Mouse (Mus musculus) left cerebral cortex, adult 2 months (tissue): ENCODE results near the gene Cfdp1. TPM values are rescaled to one million over a fixed set of nuclear protein-coding genes. Genes with fewer than 3 reads are reported as not detected.

ENCODE experiments used
- DNase-seq, 2 experiments: peaks; one replicate each; pipeline ENCODE4 v3.0.0; 2021 to 2022; ENCODE audit warnings: low spot score in 2 of 2, mixed read lengths in 1 of 2; ENCODE audit errors: extremely low spot score in 1 of 2
- H3K27ac ChIP-seq: fragments of 200-600 bp; 2 replicates; pipeline ENCODE4 v1.8.1; 2022
- H3K4me3 ChIP-seq: fragments of 200-600 bp; 2 replicates; pipeline ENCODE4 v1.8.1; 2022
- CTCF ChIP-seq: fragments of 200-600 bp; IDR thresholded peaks from 2 replicates; pipeline ENCODE4 v1.8.1; 2022; ENCODE audit warnings: antibody characterized with exemption, mild to moderate bottlenecking, moderate library complexity
- intact Hi-C: fragments of 180-260 bp; cut with DNase I; formaldehyde crosslinking; loops from one replicate; pipeline ENCODE4 v1.15.1; 2025
- total RNA-seq, 2 experiments: library from RNA; stranded (reverse); gene quantifications; 2 replicates each; pipeline ENCODE4 v1.2.3; 2021

Cfdp1 gene
- total RNA-seq, 2 experiments from 2014 or later, result 75.4 to 83.1 TPM

GRCm38 (mm10) chr8:111732406-111733085, 121.5 kb downstream of the Cfdp1 start:
- Histone ChIP-seq H3K4me3 (peak overlapping the region; percentile 87), H3K27ac (peak overlapping the region; percentile 83)
- intact Hi-C loops, result no loop called here
- no peak for TF ChIP-seq CTCF
- DNase-seq, result no peak

DNA sequence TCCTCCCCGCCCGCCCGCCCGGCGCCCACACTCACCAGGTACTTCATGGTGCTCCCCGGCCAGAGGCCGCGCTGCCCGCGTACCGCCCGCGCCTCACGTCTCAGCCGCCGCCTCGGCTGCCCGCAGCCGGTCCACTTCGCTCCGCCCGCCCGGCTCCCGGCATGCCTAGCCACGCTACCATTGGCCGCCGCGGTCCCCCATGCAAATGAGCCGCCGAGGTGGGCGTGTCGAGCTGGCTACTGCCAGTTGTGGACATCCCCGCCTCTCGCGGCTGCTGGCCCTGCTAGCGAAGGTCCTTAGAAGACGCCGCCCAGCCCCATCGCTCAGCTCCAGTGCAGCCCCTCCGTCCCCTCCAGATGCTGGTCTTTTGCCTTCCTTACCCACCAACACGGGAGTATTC, 122.1 kb downstream of the Cfdp1 start:
- DNase-seq, result peak; percentile 94 to 96
- TF ChIP-seq CTCF, result no peak
- peak overlapping the region; percentile 83 for H3K27ac ChIP-seq

DNA sequence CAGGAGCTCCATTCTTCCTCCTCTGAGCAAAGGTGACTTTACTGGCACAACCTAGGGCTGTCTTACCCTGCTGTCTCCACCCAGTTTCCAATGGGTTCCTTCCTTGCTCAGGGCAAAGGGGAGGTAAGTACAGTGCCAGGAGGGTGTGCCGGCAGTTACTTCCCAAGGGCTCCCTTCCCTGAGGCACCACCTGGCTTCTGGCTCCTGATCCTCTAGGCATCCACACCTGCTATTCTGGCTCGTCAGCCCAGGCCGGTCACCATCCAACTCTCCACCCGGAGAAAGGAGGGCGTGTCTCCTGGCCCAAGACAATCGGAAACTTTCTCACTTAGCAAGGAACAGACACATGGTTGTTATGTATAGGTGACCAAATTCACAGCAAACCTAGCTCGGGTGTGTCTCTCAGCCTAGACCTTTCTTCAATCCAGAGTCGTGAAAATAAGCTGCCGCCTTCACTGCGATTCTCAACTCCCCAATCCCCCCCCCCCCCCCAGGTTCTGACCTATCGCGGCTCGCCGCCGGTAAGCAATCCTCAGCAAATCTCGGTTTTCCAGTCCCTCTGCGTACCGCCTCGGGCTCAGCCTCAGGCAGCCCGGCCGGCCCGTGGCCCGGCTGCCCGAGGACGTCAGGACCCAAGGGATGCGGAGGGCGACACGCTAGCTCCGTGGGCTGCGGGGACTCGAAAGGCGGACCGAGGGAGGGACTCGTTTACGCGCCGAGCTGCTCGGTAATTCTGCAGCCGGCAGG, 122.7 kb downstream of the Cfdp1 start:
- no peak for DNase-seq

More for the DNA sequence above, 122.1 kb downstream of the Cfdp1 start:
- intact Hi-C loops, result no loop called here
- H3K4me3 ChIP-seq, result peak overlapping the region; percentile 87

GRCm38 (mm10) chr8:111729233-111730170, 124.6 kb downstream of the Cfdp1 start:
- peak overlapping the region; percentile 6; the same call in 1 of the 2 replicates for H3K27ac ChIP-seq
- no peak overlapping the region for H3K4me3 ChIP-seq
- DNase-seq, result no peak
- TF ChIP-seq CTCF, result no peak
- intact Hi-C loops, result no loop called here

More for the DNA sequence above, 122.7 kb downstream of the Cfdp1 start:
- Histone ChIP-seq H3K4me3 (peak overlapping the region; percentile 87), H3K27ac (peak overlapping the region; percentile 83)
- no peak for TF ChIP-seq CTCF
- intact Hi-C loops, result no loop called here

GRCm38 (mm10) chr8:111728481-111728880, 125.6 kb downstream of the Cfdp1 start:
- Histone ChIP-seq H3K4me3 (no peak overlapping the region), H3K27ac (peak overlapping the region; percentile 51; the same call in 1 of the 2 replicates)
- intact Hi-C loops, result no loop called here
- DNase-seq, result no peak
- no peak for TF ChIP-seq CTCF

GRCm38 (mm10) chr8:111727553-111727952, 126.5 kb downstream of the Cfdp1 start:
- intact Hi-C loops, result no loop called here
- no peak overlapping the region for H3K4me3 ChIP-seq
- peak overlapping the region; percentile 79 for H3K27ac ChIP-seq
- no peak for DNase-seq
- no peak for TF ChIP-seq CTCF

DNA sequence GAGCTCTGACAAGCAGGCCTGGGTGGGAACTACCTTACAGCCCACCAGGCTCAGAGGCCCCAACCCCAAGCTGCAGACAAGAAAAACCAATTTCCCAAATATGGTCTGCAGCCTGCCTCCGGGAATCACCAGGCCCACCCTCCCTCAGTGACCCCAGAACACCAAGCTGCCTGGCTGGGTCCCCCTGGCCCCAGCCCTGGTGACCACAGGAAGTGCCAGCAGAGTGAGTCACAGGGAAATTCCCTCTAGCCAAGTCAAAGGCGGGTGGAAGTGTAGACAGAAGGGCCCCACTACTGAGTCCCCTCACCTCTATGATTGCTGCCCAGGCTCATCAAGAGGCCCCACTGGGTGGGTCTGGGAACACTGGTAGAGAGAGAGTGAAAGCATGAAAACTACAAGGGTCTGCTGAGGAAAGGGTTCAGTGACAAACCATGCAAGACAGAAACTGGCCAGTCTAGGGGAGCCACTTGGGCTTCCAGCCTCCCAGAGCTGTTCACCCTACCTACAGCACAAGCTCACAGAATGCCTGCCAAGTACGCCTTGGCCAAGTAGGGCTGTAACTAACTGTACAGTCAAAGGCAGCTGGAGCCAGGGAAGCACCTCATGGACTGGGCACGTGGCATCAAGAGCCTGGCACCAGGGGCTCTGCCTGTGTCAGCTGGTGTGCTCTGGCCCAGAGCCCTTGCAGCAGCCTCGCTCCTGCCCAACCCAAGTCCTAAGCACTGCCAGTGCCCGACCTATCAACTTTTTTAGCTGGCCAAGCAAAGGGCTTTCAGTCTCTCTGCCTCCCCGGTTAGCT, 127.8 kb downstream of the Cfdp1 start:
- TF ChIP-seq CTCF, result no peak
- Histone ChIP-seq H3K27ac (peak overlapping the region; percentile 79), H3K4me3 (no peak overlapping the region)
- intact Hi-C loops, result no loop called here
- peak in 1 of 2 experiments; percentile 62 for DNase-seq

- no peak for TF ChIP-seq CTCF
- peak overlapping the region; percentile 79; the same call in 1 of the 2 replicates for H3K27ac ChIP-seq
- DNase-seq, result no peak
- H3K4me3 ChIP-seq, result no peak overlapping the region
- intact Hi-C loops, result no loop called here
Measured at GRCm38 (mm10) chr8:111725341-111725740, 128.8 kb downstream of the Cfdp1 start.

GRCm38 (mm10) chr8:111720115-111720544, 134.0 kb downstream of the Cfdp1 start:
- no peak for DNase-seq
- intact Hi-C loops, result no loop called here
- no peak overlapping the region for H3K4me3 ChIP-seq
- no peak for TF ChIP-seq CTCF
- H3K27ac ChIP-seq, result peak overlapping the region; percentile 30

DNA sequence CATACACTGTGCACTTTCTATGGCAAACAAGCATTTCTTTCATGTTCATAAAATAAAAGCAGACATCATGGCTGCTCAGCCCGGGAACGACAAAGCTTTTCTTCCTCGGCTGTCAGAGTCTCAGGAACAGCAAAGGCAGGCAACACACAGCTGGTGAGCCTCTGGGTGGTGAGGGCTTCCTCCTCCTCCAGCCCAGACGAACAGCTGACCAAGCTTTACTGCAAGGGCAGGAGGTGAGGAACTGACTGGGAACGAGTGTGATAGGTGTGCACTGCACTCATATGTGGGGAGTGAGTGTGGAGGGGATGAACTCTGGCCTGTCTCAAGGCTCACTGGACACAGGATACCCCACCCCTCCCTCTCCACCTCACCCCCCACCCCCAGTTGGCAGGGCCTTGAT, 135.2 kb downstream of the Cfdp1 start:
- intact Hi-C loops, result no loop called here
- Histone ChIP-seq H3K4me3 (no peak overlapping the region), H3K27ac (peak overlapping the region; percentile 55; the same call in 1 of the 2 replicates)
- DNase-seq, result no peak
- TF ChIP-seq CTCF, result no peak

Other genes starting within 250 kb of the Cfdp1 start
- gene Ldhd, start 223.9 kb downstream of the Cfdp1 start, total RNA-seq, result 10 to 100 TPM; 10.1 to 10.8 TPM
- gene Zfp1, start 210.9 kb downstream of the Cfdp1 start, total RNA-seq, result 10 to 100 TPM; 22.0 to 23.5 TPM
- not detected for gene Ctrb1, start 163.3 kb downstream of the Cfdp1 start, total RNA-seq
- 10 to 100 TPM; 49.3 to 54.2 TPM for gene Bcar1, start 110.5 kb downstream of the Cfdp1 start, total RNA-seq
- 1 to 10 TPM; 3.0 to 3.4 TPM for gene Tmem170, start 22.5 kb upstream of the Cfdp1 start, total RNA-seq
- under 1 TPM; 0.29 to 0.51 TPM for gene Chst5, start 56.2 kb upstream of the Cfdp1 start, total RNA-seq
- gene Tmem231, start 79.6 kb upstream of the Cfdp1 start, total RNA-seq, result 10 to 100 TPM; 11.7 to 13.2 TPM
- gene Gabarapl2, start 86.4 kb upstream of the Cfdp1 start, total RNA-seq, result 100 to 1,000 TPM; 209 to 211 TPM
- gene Adat1, start 138.0 kb upstream of the Cfdp1 start, total RNA-seq, result 1 to 10 TPM; 6.4 to 6.6 TPM
- 10 to 100 TPM; 67.6 to 73.6 TPM for gene Kars, start 157.0 kb upstream of the Cfdp1 start, total RNA-seq
- gene Terf2ip, start 157.1 kb upstream of the Cfdp1 start, total RNA-seq, result 10 to 100 TPM; 37.3 to 40.6 TPM
- gene Gm6793, start 160.7 kb upstream of the Cfdp1 start, total RNA-seq, result not detected